Mouse (Mus musculus) forebrain, postnatal 0 days (tissue): Measurements from ENCODE around the gene Pias4. TPM values are rescaled to one million over a fixed set of nuclear protein-coding genes. Genes with fewer than 3 reads are reported as not detected.

Experiments
- ATAC-seq: fragments of 200-750 bp; cut with Nextera tagmentation; 2 replicates; pipeline ENCODE4 v1.8.0; 2017; ENCODE audit warnings: mild to moderate bottlenecking, moderate library complexity
- DNase-seq: peaks from one replicate; pipeline ENCODE4 v3.0.0-alpha.2; 2015
- H3K27ac ChIP-seq: fragments of 300-500 bp; sonication (generic); 2 replicates; pipeline ENCODE4 v1.5.1; 2014; ENCODE audit warnings: low read depth, mild to moderate bottlenecking, antibody characterized with exemption, low read length, moderate library complexity, mixed read lengths
- H3K27me3 ChIP-seq: fragments of 300-500 bp; sonication (generic); 2 replicates; pipeline ENCODE4 v1.6.1; 2014; ENCODE audit warnings: mild to moderate bottlenecking, low read length, mixed read lengths; ENCODE audit not compliant: insufficient read depth
- H3K36me3 ChIP-seq: fragments of 300-500 bp; sonication (generic); 2 replicates; pipeline ENCODE4 v1.6.1; 2014; ENCODE audit warnings: mild to moderate bottlenecking, moderate library complexity; ENCODE audit not compliant: insufficient read depth
- H3K4me1 ChIP-seq: fragments of 300-500 bp; sonication (generic); 2 replicates; pipeline ENCODE4 v1.6.1; 2014; ENCODE audit warnings: antibody characterized with exemption; ENCODE audit not compliant: insufficient read depth
- H3K4me2 ChIP-seq: fragments of 300-500 bp; sonication (generic); 2 replicates; pipeline ENCODE4 v1.6.1; 2014; ENCODE audit warnings: low read depth, mild to moderate bottlenecking, moderate library complexity
- H3K4me3 ChIP-seq: fragments of 300-500 bp; sonication (generic); 2 replicates; pipeline ENCODE4 v1.5.1; 2014; ENCODE audit warnings: low read depth, low read length, mixed read lengths
- H3K9ac ChIP-seq: fragments of 300-500 bp; sonication (generic); 2 replicates; pipeline ENCODE4 v1.6.1; 2014; ENCODE audit warnings: mild to moderate bottlenecking
- H3K9me3 ChIP-seq: fragments of 300-500 bp; sonication (generic); 2 replicates; pipeline ENCODE4 v1.6.1; 2016; ENCODE audit warnings: low read length
- CTCF ChIP-seq: sonication (generic); IDR thresholded peaks from 2 replicates; pipeline ENCODE4 v1.5.1; 2016; ENCODE audit warnings: antibody characterized with exemption, control low read depth, low read depth
- WGBS: fragments of 180-500 bp; shearing (Covaris S2); extraction: QIAGEN DNeasy Blood & Tissue Kit; methylation state at CpG from one replicate; pipeline ENCODE4 v1.1.7; 2014; 5-methylcytosine and 5-hydroxymethylcytosine counted together
- polyA plus RNA-seq: library from polyadenylated mRNA; unstranded; fragments of >200 nt; fragmentation: Nextera tagmentation; extraction: Ambion mirVana; gene quantifications from 2 replicates; pipeline ENCODE4 v1.2.1, GENCODE M21; 2015
- total RNA-seq: library from RNA; depleted of rRNA; stranded (reverse); fragments of >200 nt; gene quantifications from 2 replicates; pipeline ENCODE4 v1.2.3, GENCODE M21; 2014

The Pias4 gene
- total and polyA plus RNA-seq, 2 experiments from 2014 or later: 30.1 to 35.8 TPM

DNA sequence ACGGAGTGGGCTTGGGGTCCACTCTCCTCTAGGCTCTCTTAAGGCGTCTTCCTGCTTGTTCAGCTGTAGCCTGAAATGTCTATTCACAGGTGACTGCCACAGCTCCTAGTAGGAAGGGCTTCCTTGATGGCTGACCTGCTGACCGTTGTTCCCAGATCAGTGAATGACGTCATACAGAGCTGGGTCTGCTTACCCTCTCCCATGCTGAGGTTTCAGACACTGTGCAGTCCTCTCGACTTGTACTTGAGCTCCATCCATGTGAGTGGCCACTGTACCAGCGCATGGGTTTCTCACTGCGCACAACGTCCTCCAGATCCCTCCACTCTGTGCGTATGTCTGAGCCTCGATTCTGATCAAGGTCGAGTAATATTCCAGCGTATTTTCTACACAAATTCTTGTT, 15.1 kb downstream of the Pias4 start:
- H3K36me3 ChIP-seq: peaks cover 65% of the 10 kb centered on the region
- H3K27ac ChIP-seq: no peak overlapping the region
- no peak overlapping the region for H3K9ac ChIP-seq
- no peak overlapping the region for H3K4me3 ChIP-seq
- H3K4me1 ChIP-seq: no peaks in the 10 kb centered on the region
- no peaks in the 10 kb centered on the region for H3K9me3 ChIP-seq
- no peaks in the 10 kb centered on the region for H3K27me3 ChIP-seq
- WGBS: 84% methylated on average over 12 of the region's 12 CpGs
- ATAC-seq (no peak), DNase-seq (no peak)
- TF ChIP-seq CTCF: no peak
- H3K4me2 ChIP-seq: no peak overlapping the region

DNA sequence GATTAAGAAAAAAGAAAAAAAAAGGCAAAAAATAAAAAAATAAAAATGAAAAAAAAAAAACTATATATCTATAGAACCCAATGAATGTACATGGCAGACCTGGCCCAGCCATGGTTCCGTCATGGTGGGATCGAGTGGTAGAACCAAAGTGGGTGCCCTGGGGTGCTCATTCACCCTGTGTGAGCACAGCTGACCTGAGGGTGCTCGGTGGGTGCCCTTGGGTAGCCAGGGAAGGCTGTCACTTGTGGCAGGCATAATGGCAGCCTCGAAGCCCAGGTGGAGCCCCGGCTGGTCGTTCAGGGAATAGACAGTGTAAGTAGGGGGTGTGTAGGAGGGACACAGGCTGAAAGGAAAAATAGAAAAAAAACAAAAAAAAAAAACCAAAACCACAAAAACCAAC, 16.5 kb downstream of the Pias4 start:
- H3K4me2 ChIP-seq: no peak overlapping the region
- 74% methylated on average over 6 of the region's 6 CpGs for WGBS
- peaks cover 65% of the 10 kb centered on the region for H3K36me3 ChIP-seq

DNA sequence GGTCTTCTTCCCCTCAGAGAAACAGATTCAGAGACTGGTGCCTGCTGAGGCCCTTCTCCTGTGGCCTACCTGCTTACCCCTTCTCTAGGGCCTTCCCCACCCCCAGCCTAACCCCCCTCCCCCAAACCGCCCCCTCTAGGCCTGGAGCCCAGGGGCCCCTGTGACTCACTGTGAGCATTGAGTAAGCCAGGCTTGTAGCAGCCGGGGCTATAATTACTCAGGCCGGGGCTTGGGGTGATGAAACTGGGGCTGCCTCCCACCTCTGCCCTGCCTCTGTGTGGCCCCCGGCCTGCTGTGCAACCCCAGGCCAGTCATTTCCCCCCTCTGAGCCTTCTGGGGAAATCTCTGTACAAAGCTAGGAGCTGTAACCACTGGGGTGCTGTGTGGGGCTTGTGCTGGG, 21.4 kb downstream of the Pias4 start:
- 92% methylated on average over 4 of the region's 4 CpGs for WGBS
- Histone ChIP-seq H3K27ac (no peak overlapping the region), H3K4me3 (no peak overlapping the region), H3K27me3 (no peaks in the 10 kb centered on the region), H3K36me3 (peaks cover 58% of the 10 kb centered on the region), H3K4me2 (no peak overlapping the region), H3K9me3 (no peaks in the 10 kb centered on the region), H3K9ac (no peak overlapping the region), H3K4me1 (no peaks in the 10 kb centered on the region; the same call in 1 of the 2 replicates)
- TF ChIP-seq CTCF: no peak
- DNase-seq: no peak
- no peak for ATAC-seq

More for the DNA sequence above, 16.5 kb downstream of the Pias4 start:
- H3K4me1 ChIP-seq: no peaks in the 10 kb centered on the region
- no peaks in the 10 kb centered on the region for H3K9me3 ChIP-seq
- TF ChIP-seq CTCF: no peak
- no peaks in the 10 kb centered on the region for H3K27me3 ChIP-seq
- no peak overlapping the region for H3K27ac ChIP-seq
- ATAC-seq: no peak
- H3K9ac ChIP-seq: no peak overlapping the region
- no peak overlapping the region for H3K4me3 ChIP-seq
- no peak for DNase-seq

- TF ChIP-seq CTCF: no peak
- no peaks in the 10 kb centered on the region for H3K27me3 ChIP-seq
Measured at GRCm38 (mm10) chr10:81145778-81146177, 21.9 kb downstream of the Pias4 start.

GRCm38 (mm10) chr10:81145307-81145706, 22.4 kb downstream of the Pias4 start:
- peaks cover 56% of the 10 kb centered on the region for H3K36me3 ChIP-seq
- H3K27me3 ChIP-seq: no peaks in the 10 kb centered on the region
- no peaks in the 10 kb centered on the region; the same call in 1 of the 2 replicates for H3K4me1 ChIP-seq
- WGBS: 89% methylated on average over 6 of the region's 6 CpGs
- TF ChIP-seq CTCF: no peak
- no peak overlapping the region for H3K9ac ChIP-seq
- no peak for DNase-seq
- H3K27ac ChIP-seq: no peak overlapping the region
- H3K4me3 ChIP-seq: no peak overlapping the region
- no peak for ATAC-seq
- H3K4me2 ChIP-seq: no peak overlapping the region
- H3K9me3 ChIP-seq: no peaks in the 10 kb centered on the region

More at GRCm38 (mm10) chr10:81145778-81146177, 21.9 kb downstream of the Pias4 start:
- H3K4me3 ChIP-seq: no peak overlapping the region
- H3K27ac ChIP-seq: no peak overlapping the region
- H3K9me3 ChIP-seq: no peaks in the 10 kb centered on the region
- H3K4me1 ChIP-seq: no peaks in the 10 kb centered on the region; the same call in 1 of the 2 replicates
- H3K9ac ChIP-seq: no peak overlapping the region
- no peak overlapping the region for H3K4me2 ChIP-seq
- peaks cover 58% of the 10 kb centered on the region for H3K36me3 ChIP-seq
- WGBS: 88% methylated on average over 7 of the region's 7 CpGs
- ATAC-seq (no peak), DNase-seq (no peak)

GRCm38 (mm10) chr10:81144667-81145066, 23.1 kb downstream of the Pias4 start:
- no peak for TF ChIP-seq CTCF
- no peak overlapping the region for H3K27ac ChIP-seq
- peaks cover 54% of the 10 kb centered on the region for H3K36me3 ChIP-seq
- ATAC-seq (no peak), DNase-seq (no peak)
- H3K4me2 ChIP-seq: no peak overlapping the region
- H3K27me3 ChIP-seq: no peaks in the 10 kb centered on the region
- H3K9me3 ChIP-seq: no peaks in the 10 kb centered on the region
- WGBS: 93% methylated on average over 27 of the region's 27 CpGs
- H3K9ac ChIP-seq: no peak overlapping the region
- H3K4me3 ChIP-seq: no peak overlapping the region
- H3K4me1 ChIP-seq: no peaks in the 10 kb centered on the region; the same call in 1 of the 2 replicates

DNA sequence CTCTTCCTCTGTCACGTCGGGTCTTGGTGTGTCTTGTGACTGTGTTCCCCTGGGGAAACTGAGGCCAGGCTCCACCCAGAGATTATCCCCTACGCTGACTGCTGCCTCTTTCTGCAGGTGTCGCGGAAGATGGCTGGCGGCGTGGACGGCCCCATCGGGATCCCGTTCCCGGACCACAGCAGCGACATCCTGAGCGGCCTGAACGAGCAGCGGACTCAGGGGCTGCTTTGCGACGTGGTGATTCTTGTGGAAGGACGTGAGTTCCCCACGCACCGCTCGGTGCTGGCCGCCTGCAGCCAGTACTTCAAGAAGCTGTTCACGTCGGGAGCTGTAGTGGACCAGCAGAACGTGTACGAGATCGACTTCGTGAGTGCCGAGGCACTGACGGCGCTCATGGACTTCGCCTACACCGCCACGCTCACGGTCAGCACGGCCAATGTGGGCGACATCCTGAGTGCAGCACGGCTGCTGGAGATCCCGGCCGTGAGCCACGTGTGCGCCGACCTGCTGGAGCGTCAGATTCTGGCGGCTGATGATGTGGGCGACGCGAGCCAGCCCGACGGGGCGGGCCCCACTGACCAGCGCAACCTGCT, 23.8 kb downstream of the Pias4 start:
- H3K9ac ChIP-seq: no peak overlapping the region
- no peak overlapping the region for H3K4me3 ChIP-seq
- peaks cover 2% of the 10 kb centered on the region; the same call in 1 of the 2 replicates for H3K4me1 ChIP-seq
- TF ChIP-seq CTCF: no peak
- ATAC-seq (no peak), DNase-seq (no peak)
- no peaks in the 10 kb centered on the region for H3K27me3 ChIP-seq
- no peaks in the 10 kb centered on the region for H3K9me3 ChIP-seq
- peaks cover 52% of the 10 kb centered on the region for H3K36me3 ChIP-seq
- no peak overlapping the region for H3K4me2 ChIP-seq
- H3K27ac ChIP-seq: no peak overlapping the region
- 94% methylated on average over 52 of the region's 52 CpGs for WGBS
